Mouse (Mus musculus) hematopoietic stem cell, adult 5-6 weeks (primary cell): ENCODE results near the gene Fpr3. TPM values are rescaled to one million over a fixed set of nuclear protein-coding genes. Genes with fewer than 3 reads are reported as not detected.

ENCODE experiments used
- total RNA-seq: library from RNA; stranded (forward); fragments of 172-1452, 232-1000 nt; gene quantifications from 2 replicates; pipeline ENCODE4 v1.2.3, GENCODE M21; 2017

The Fpr3 gene
- total RNA-seq, 1 experiment from 2014 or later: not detected

Other genes starting within 250 kb of the Fpr3 start
- gene Vmn2r90, start 184.1 kb upstream of the Fpr3 start, total RNA-seq: 0.13 TPM in 1 of 2 replicates, not detected in the other
- gene Spaca6, start 60.7 kb upstream of the Fpr3 start, total RNA-seq: 0.94 and 11.9 TPM in 2 replicates
- not detected in 2 replicates for gene Has1, start 32.6 kb upstream of the Fpr3 start, total RNA-seq
- gene Fpr1, start 3.9 kb upstream of the Fpr3 start, total RNA-seq: 2.7 and 12.1 TPM in 2 replicates
- 8.1 and 26.5 TPM in 2 replicates for gene Fpr2, start within 50 bp of the Fpr3 start, total RNA-seq
- not detected in 2 replicates for gene Fpr-rs4, start 133.9 kb downstream of the Fpr3 start, total RNA-seq
- gene Vmn2r124, start 161.6 kb downstream of the Fpr3 start, total RNA-seq: not detected in 2 replicates
- gene Vmn2r91, start 197.2 kb downstream of the Fpr3 start, total RNA-seq: not detected in 2 replicates